Mouse (Mus musculus) bone marrow, adult 2 months (tissue): Measurements from ENCODE around the gene Krt25. TPM values are rescaled to one million over a fixed set of nuclear protein-coding genes. Genes with fewer than 3 reads are reported as not detected.

Experiments
- H3K27ac ChIP-seq: fragments of 200-500 bp; 2 replicates; pipeline ENCODE4 v1.5.1; 2012; ENCODE audit warnings: low read depth, mild to moderate bottlenecking, control low read depth, inconsistent platforms, low read length; ENCODE audit not compliant: control insufficient read depth, poor library complexity, insufficient read depth
- H3K4me1 ChIP-seq: fragments of 200-500 bp; 2 replicates; pipeline ENCODE4 v1.6.1; 2011; ENCODE audit warnings: low read length; ENCODE audit not compliant: control insufficient read depth, insufficient read depth
- H3K4me3 ChIP-seq: fragments of 200-500 bp; replicated peaks from 2 replicates; pipeline ENCODE3; 2011; ENCODE audit warnings: mild to moderate bottlenecking, low read depth, low read length, control low read depth; ENCODE audit not compliant: control insufficient read depth
- CTCF ChIP-seq: fragments of 200-500 bp; IDR thresholded peaks from 2 replicates; pipeline ENCODE4 v1.5.1; 2011; ENCODE audit warnings: low read length, control low read depth; ENCODE audit not compliant: control insufficient read depth, insufficient read depth
- POLR2A ChIP-seq: fragments of 200-500 bp; IDR thresholded peaks from 2 replicates; pipeline ENCODE4 v1.6.1; 2011; ENCODE audit warnings: low read depth, mild to moderate bottlenecking, control low read depth, low read length, borderline replicate concordance; ENCODE audit not compliant: control insufficient read depth
- WGBS: fragments of 180-500 bp; shearing (Covaris S2); methylation state at CpG from one replicate; pipeline ENCODE4 v1.1.7; 2018; 5-methylcytosine and 5-hydroxymethylcytosine counted together
- polyA plus RNA-seq: library from polyadenylated mRNA; stranded (reverse); fragments of >200 nt; gene quantifications from 2 replicates; pipeline ENCODE4 v1.2.4, GENCODE M21; 2011; ENCODE audit warnings: low replicate concordance; ENCODE audit not compliant: missing spikeins, insufficient read depth, insufficient read length

The Krt25 gene
- polyA plus RNA-seq, result not detected in 2 replicates

DNA sequence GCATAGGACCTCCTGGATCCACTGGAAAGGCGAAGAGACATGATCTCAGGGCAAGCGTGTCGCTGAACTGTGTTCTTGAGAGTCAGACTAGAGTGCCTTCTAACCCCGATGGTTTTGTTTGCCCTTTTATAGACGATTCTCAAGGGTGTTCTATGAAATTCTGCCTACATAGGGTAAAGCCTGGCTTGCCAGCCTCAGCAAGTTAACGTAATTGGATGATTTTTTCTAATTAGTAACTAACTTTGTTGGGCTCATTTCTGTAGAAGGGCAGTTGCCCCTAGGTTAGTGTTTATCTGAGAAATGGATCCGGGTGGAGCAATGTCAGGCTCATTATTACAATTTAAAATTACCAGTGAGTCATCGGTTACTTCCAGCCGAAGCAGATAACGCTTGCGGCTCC is at the start of gene Krt25:
Gene Krt25 (minus strand): TSS at position 101 of the 400 bp plus-strand sequence.
- Histone ChIP-seq H3K27ac (no peak within 1 kb of the TSS; the same call in 1 of the 2 replicates), H3K4me1 (no peaks in the 10 kb centered on the region), H3K4me3 (no peak within 1 kb of the TSS)
- 86% methylated on average over 11 of the region's 11 CpGs for WGBS
- no peak for TF ChIP-seq POLR2A
- TF ChIP-seq CTCF, result no peak

GRCm38 (mm10) chr11:99369853-99370451 is 47.2 kb upstream of the Krt25 start:
- Histone ChIP-seq H3K27ac (no peak overlapping the region), H3K4me3 (no peak overlapping the region), H3K4me1 (no peaks in the 10 kb centered on the region)
- TF ChIP-seq POLR2A (no peak), CTCF (no peak)
- 55% methylated on average over 8 of the region's 8 CpGs for WGBS

GRCm38 (mm10) chr11:99369229-99369628 is 46.5 kb upstream of the Krt25 start:
- no peak for TF ChIP-seq CTCF
- TF ChIP-seq POLR2A, result no peak
- Histone ChIP-seq H3K4me1 (no peaks in the 10 kb centered on the region), H3K27ac (no peak overlapping the region), H3K4me3 (no peak overlapping the region)
- WGBS, result 21% methylated on average over 3 of the region's 3 CpGs

GRCm38 (mm10) chr11:99366791-99367190 is 44.0 kb upstream of the Krt25 start:
- Histone ChIP-seq H3K4me1 (no peaks in the 10 kb centered on the region), H3K4me3 (no peak overlapping the region), H3K27ac (no peak overlapping the region)
- TF ChIP-seq CTCF, result no peak
- no peak for TF ChIP-seq POLR2A
- WGBS, result 37% methylated on average over 10 of the region's 10 CpGs

DNA sequence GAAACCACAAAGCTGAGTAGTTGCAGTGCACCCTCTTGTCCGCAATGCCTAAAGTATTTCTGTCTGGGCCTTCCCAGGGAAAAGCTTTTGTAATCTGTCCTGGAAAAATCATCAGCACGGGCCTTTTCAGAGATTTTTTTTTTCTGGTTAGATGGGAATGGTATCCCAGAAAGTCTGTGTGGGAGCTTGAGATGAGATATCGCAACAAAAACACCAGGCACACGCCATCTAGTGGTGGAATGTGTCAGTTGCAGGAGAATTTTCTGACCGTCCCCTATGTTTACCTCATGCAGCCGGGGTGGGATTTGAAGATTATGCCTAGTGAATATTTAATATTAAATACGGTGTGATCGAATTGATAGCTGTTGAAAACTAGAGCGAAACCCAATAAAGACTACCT is 41.7 kb upstream of the Krt25 start:
- H3K27ac ChIP-seq, result no peak overlapping the region
- no peak overlapping the region for H3K4me3 ChIP-seq
- no peak for TF ChIP-seq POLR2A
- peak; percentile 21; the same call in 1 of the 2 replicates for TF ChIP-seq CTCF
- H3K4me1 ChIP-seq, result no peaks in the 10 kb centered on the region
- 19% methylated on average over 9 of the region's 9 CpGs for WGBS

DNA sequence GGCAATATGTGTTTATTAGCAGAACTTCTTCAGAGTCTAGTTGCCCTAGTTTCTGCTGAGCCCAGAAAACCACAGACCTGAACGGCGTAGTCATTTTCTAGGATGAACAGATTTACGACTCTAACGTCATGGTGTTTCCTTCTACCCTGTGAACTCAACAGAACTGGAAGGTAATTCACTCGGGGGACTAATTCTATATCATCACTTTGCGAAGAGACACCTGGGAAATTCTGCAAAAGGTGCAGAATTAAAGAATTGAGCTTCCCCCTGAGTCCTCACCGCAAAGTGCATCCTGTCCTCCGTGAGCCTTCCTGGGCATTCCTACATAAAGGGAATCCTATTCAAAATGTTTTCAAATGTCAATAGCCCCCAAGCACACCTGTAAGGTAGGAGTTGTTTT is 38.7 kb upstream of the Krt25 start:
- Histone ChIP-seq H3K4me1 (no peaks in the 10 kb centered on the region), H3K27ac (no peak overlapping the region), H3K4me3 (no peak overlapping the region)
- WGBS, result 31% methylated on average over 8 of the region's 8 CpGs
- no peak for TF ChIP-seq CTCF

GRCm38 (mm10) chr11:99351004-99351403 is 28.3 kb upstream of the Krt25 start, which contains the start of gene Krt27:
Gene Krt27, minus strand, starts transcription at chr11:99351104.
- WGBS, result 77% methylated on average over 12 of the region's 12 CpGs
- Histone ChIP-seq H3K4me3 (no peak within 1 kb of the TSS), H3K27ac (no peak within 1 kb of the TSS), H3K4me1 (no peaks in the 10 kb centered on the region)
- TF ChIP-seq CTCF (no peak), POLR2A (no peak)

GRCm38 (mm10) chr11:99339299-99339847 is 16.6 kb upstream of the Krt25 start:
- no peak overlapping the region for H3K4me3 ChIP-seq
- TF ChIP-seq CTCF (no peak), POLR2A (no peak)
- H3K4me1 ChIP-seq, result no peaks in the 10 kb centered on the region
- no peak overlapping the region for H3K27ac ChIP-seq
- WGBS, result 83% methylated on average over 11 of the region's 11 CpGs

DNA sequence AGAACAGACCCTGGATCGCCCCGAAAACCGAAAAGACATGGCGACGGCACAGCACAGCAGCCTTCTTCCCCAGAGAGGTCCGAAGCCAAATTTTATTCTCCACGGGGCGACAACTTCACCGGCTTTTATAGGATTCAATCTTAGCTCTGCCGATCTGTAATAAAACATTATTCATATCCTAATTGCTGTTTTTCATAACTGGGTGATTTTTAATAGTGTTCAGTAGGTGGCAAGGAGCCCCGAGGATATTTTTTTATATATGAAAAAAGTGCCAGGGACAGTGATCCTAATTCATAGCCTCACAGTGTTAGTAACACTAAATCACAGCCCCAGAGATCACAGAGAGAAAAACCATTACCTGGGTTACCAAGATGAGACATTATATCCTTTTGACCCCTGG is 15.1 kb upstream of the Krt25 start, which contains the start of gene Krt26:
Gene Krt26 (minus strand): TSS at position 101 of the 400 bp plus-strand sequence.
- TF ChIP-seq POLR2A (no peak), CTCF (no peak)
- H3K27ac ChIP-seq, result no peak within 1 kb of the TSS
- WGBS, result 88% methylated on average over 11 of the region's 11 CpGs
- H3K4me3 ChIP-seq, result no peak within 1 kb of the TSS
- H3K4me1 ChIP-seq, result no peaks in the 10 kb centered on the region
